Mouse (Mus musculus): ENCODE measurements around the gene Ccdc157.
"Not testable (repeated sequence)": the region's sequence is repeated elsewhere in the genome, so short reads cannot be mapped to it uniquely, and the experiment has no call there.

Gene Ccdc157

DNA sequence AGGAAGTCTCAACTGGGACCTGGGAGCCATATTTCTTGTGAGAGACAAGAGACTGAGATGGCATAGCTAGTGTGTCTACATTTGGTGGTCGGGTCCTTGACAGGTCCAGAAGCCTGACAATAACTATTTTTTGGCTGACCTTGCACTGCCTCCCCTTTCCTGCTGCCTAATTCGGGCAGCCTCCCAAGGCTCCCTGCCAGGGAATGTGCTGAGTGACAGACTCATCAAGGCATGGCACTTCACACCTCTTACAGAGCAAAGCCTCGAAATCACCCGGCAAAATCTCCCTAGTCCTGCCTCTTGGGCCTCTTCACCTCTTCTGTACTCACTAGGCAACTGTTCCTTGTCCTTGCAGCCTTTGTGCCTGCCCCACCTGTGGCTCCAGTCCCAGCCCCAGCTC lies 17.6 kb upstream of the Ccdc157 start:
- no peak for DNase-seq

DNA sequence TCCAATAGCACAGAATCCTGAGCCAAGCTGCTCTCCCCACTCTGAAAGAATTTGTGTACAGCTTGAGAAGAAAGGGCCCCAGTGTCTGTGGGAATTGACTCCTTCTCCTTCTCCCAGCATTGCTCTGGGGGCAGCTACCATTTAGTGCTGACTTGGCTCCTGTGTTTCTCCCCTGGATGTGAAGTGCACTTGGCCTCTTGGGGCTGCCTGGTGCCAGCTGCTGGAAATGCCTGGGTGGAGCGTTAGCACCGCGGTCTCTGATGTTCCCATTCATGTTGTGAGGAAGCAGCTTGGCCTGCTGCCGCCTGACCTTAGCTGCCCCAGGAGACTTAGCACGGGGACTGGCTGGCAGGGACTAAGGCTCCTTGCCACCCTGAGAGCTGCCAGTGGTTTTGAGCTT lies 14.5 kb upstream of the Ccdc157 start:
- DNase-seq: peak; percentile 39

DNA sequence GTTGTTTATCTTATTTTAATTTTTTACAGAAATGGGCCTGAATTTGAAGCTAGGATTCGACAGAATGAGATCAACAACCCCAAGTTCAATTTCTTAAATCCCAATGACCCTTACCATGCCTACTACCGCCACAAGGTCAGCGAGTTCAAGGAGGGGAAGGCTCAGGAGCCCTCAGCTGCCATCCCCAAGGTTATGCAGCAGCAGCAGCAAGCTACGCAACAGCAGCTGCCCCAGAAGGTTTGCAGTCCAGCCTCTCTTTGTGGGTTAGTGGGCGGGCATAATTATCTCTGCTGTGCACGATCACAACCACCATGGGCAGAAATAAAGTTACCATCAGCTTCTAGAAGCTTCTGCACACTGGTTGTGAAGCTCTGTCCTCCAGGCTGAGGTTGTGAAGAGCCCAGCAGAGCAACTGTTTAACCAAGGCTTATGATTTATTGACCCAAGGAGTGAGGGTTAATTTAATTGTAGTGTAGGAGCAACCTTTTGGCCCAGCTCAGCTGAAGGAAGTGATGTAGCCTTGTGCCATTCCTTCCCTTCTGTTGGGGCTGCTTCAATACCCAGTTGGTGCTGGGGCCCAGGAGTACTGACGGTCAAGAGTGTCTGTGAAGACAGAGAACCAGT lies 6.5 kb upstream of the Ccdc157 start:
- DNase-seq: no peak

DNA sequence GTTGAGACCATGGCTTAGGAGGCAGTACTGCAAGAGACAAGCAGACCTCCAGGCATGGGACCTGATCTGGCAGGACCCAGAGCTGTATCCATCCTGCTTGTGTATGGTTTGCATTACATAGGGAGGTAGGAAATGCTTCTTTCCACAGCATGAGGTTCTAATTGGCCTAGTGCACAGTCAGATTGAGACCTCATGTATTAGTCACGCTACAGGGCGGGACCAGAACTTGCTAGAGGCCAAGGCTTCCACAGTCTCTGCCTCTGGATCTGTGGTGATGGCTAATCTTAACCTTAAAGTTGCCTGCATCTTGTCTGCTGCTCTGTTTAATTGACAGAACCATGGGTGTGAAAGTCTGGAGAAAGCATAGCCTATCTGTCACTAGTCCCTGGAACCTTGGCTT lies 4.6 kb upstream of the Ccdc157 start:
- no peak for DNase-seq

DNA sequence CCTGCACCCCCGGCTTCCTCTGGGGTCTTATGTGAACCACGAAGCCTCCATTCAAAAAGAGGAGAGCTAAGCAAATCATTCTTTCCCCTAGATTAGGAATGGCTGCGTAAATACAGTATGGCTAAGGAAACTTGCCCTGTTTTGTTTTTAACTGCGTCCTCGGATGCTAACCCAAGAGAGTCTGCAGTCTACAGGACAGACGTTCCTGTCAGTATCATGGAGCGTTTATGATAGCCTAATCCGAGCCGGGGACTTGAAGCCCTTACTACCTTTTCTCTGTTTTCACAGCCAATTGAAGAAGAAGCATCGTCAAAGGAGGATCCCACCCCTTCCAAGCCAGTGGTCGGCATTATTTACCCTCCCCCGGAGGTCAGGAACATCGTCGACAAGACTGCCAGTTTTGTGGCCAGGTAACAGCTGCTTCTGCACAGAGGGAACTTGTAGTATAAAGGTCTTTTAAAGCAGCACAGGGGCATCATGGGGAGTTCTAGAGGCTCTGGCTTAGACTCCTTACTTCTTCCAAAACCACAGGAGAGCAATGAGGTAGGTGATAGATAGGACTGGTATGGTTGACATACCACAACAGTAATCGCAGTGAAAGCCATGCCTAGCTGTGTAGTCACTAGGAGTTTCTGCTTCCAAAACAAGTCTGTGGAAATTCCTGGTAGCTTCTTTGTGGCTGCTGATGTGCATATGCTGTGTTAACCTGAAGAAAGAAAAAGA lies 826 bp upstream of the Ccdc157 start:
- no peak for DNase-seq

DNA sequence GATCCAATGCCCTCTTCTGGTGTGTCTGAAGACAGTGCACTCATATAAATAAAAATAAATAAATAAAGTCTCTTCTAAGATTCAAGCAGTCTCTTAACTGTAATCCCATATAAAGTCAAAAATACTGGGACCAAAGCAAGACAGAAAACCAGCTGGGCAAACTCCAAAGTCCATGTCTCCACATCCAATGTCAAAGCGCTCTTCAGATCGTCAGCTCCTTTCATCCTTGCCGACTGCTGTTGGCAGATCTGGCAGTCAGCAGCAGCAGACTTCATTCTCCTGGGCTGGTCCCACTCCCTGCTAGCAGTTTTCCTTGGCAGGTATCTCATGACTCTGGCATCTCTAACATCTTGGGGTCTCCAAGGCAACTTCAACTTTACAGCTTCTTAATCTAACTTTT lies 1.4 kb downstream of the Ccdc157 start:
- DNase-seq: no peak

DNA sequence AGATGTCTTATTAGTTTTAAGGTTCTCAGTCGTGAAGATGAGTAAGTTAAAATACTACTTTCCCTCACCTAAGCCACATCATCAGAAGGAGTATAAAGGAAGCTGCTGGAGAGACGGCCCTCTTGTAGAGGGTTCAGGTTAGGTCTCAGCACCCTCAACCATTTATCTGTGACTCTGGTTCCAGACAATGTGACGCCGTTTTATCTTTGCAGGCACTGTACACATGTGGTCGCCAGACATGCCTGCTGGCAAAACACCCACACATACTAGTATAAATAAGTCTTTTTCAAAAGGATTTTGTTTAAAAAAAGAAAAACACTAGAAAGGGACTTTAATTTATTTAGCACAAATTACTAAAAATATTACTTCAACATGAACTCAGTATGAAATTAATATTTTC lies 4.5 kb downstream of the Ccdc157 start:
- no peak for DNase-seq

DNA sequence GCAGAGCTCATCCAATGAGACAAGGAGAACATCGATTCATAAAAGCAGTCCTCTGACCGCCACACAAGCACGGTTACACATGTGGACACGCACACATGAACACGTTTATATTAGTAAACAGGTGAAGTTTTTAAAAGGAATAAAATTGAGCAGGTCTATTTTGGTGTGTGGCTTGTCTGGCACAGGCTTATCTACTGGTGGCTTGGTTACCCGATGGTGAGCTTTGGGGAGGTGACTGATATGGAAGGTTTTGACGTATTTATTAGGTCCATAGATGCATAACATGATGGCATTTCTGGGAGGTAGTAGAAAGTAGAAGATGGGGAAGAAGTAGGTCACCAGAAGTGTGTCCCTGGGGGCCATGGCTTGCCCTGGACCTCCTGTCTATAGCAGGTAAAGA lies 6.4 kb downstream of the Ccdc157 start:
- no peak for DNase-seq

DNA sequence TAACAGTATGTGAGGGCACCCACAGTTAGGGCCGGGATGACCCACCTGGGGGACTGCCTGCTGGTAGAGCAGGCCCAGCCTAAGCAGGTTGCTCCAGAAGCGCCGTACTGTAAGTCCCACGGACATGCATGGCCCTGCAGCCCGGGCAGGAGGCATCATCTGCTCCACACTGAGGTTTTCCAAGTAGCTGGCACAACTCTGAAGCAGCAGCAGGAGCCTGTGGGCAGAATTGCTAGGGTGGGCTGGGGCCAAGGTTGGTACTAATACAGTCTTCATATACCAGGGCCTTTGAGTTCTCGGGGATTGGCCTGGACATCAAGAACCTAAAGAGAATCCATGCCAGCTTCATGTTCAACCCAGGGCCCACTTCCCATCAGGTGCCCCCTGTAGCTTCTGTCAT lies 10.2 kb downstream of the Ccdc157 start:
- no peak for DNase-seq

DNA sequence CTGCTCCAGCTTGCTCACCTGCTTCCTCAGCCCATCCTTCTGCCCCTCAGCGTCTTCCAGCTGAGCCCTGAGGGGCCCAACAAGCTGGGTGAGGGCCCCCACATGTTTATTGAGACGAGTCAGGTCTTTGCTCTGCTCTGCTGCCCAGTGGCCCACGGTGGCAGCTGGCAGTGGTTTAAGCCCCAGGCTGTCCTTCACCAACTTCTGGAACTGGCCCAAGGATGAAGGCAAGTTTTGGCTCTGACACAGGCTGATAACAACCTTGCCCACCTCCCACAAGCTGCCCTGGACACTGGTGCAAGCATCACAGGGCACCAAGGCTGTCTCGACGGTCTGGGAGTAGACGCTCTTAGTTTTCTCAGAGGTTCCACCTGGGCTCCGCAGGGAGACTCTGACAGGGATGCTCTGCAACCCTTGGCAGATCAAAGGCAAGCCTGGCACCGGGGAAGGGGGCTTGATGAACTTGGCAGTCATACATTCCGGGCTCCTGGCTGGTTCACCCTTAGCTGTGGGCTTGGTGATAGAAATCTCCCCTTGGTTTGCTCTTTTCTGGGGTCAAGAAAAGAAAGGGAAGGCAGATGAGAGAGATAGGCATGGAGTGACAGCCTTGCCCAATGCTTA lies 11.4 kb downstream of the Ccdc157 start:
- no peak for DNase-seq

DNA sequence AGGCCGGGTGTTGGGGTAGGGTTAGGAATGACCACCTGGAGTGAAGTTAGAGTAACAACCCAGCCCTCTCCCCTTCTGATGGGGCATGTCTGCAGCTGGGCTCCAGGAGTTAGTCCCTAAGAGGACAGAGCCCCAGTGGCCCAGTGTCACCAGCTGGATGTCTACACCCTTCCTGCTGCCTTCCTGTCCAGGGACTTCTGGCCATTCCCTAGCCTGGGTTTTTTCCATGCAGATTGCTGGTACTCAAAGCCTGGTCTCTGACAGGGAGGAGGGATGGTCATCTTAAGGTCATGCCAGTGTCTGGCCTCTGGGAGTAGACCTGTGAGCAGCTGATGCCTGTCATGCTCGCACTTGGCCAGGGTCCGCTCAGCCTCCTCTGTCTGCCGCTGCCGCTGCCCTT lies 12.0 kb downstream of the Ccdc157 start:
- no peak for DNase-seq

DNA sequence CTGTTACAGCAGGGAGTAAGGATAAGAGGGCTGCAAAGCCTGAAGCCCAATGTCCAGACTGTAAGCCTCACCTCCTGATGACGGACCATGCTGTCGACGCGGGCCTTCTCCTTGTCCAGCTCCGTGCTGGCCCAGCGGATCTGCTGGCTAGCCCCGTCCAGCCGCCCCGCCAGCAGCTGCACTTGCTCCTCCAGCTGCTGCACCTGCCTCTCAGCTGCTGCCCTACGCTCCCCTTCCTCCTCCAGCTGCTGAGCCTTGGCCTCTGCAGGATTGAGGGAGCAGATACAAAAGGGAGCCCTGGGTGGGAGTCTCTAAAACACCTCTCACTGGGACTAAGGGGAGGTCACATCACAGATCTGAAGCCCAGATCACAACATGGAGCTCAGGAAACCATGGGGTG lies 13.0 kb downstream of the Ccdc157 start:
- no peak for DNase-seq

DNA sequence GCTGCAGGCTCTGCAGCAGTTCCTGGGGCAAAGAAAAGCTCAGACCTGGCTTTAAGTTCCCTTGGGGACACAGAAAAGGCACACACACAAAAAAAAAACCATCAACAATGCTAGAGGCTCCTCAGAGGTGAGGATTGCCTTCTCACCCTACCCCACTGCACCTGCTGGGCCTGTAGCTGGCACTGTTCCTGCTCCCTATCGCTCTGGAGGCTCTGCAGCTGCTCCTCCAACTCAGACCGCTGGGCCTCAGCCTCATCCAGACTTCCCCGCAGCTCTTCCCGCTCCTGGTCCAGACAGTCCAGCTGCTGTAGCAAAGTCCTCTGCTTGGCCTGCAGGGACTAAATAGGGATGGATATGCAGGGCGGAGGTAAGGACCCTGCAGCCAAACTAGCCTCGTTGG lies 13.7 kb downstream of the Ccdc157 start:
- no peak for DNase-seq

DNA sequence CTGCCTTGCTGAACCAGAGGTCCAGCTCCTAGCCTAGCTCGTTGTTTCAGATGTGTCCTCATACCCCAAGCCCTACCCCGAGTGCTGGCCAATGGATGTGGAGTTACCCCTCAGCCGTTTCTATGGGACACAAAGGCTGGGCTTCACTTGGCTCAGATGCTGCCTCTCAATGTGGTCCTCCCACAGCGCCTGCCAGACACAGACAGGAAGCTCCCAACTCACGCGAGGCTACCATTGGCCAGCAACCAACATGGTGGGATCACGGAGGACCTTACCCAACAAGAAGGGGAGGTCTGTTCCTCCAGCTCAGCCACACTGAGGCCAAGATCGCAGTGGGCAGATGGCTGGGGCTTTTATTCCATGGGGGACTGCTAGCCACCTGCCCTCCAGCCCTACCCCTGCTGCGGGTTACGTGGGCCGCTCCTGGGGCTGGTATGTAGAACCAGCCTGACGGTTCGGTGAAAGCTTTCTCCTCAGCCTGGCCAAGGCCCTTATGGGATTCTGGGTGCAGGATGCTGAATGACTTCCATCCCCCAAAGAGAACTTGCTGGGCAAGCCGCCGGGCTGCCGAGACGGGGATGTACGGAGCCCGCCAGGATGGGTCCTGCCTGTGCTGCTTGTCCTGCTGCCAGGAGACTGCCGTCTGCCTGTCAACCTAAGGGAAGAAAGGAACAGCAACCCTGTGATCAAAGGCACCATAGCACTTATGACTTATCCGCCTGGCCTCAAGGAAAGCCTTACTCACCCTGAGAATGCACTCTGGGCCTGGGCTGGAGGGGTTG lies 16.6 kb downstream of the Ccdc157 start:
- DNase-seq: no peak

DNA sequence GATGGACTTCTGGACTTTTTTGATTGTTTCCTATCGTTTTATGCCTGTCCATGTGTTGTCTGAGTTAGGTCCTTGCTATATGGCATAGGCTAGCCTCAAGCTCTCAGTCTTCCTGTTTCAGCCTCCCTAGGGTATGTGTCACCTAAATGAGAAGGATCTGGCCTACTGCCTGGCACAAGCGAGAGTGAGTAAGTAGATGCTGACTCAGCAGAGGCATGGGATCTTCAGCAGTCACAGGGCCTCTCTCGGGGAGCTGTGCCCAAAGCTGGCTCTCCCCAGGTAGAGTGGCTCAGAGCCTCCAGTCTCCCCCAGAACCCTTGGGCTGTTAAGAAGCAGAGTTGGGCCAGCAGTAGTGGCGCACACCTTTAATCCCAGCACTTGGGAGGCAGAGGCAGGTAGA lies 17.7 kb downstream of the Ccdc157 start:
- DNase-seq: no peak

DNA sequence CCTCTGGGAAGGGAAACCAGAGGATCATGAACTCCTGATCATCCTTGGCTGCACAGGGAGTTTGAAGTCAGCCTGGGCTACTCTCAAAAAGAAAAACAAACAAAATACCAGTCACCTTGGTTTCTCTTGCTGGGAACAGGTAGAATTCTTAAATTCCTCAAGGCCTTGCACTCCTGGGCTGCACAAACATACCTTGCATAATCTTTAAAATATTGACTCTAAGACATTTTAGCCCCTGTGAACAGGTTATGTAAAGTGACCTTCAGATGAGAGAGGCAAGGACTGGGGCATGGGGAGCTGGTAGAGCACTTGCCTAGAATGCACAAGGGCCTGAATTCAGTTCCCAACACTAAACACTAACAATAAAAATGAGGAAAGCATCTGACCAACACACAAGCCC lies 18.6 kb downstream of the Ccdc157 start:
- DNase-seq: no peak

DNA sequence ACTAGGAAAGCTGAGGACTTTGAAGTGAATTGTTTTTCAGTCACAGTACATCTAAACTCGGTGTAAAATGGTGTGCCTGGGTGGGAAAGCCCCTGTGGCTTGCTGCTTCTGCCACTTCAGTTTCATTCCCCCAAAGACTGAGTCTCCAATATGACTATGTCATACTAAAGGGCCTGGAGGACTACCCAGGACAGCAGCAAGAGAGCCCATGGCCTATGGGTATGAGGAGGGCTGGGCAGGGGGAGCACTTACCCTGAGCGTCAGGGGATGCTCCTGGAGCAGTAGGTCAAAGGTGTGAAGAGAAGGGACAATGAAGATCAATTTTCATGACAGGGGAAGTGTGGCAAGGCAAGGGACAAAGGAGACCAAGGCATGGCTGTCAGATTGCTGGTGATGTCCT lies 21.1 kb downstream of the Ccdc157 start:
- DNase-seq: no peak

DNA sequence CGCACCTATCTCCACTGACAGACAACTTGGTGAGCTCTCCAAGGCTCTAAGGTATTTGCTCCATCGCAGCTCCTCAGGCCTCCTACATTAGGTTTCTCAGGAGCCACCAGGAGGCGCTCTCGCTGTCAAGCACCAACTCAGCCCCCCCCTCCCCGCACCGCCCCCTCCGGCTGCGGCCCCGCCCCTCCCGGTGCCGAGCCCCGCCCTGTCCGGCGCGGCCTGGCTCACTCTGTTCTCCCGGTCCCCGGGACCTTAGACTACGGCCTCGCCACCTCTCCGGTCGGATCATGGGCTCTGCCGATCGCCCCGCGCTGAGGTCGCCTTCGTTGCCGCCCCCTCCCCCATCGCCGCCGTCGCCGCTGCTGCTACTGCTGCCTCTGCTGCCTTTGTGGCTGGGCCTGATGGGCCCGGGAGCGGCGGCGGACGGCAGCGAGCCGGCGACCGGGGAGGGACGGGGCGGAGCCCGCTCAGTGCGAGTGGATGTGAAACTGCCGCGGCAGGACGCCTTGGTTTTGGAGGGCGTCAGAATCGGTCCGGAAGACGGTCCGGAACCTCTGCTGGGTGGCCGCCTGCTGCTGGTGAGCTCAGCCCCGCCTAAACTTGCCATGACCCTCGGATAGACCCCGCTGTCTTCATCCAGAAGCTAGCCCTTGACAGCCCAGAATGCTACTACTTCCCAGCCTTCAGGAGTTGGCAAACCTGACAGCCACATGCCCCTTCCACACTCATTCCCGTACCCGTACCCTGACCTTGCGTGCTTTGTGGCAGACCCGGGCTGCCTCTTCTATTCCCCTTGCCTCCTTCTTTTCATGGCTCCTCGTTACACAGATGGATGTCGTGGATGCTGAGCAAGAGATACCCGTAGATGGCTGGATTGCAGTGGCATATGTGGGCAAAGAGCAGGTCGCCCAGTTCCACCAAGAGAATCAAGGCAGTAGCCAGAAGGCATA lies 24.8 kb downstream of the Ccdc157 start, which contains the start of gene Rnf215:
TSS of gene Rnf215 (plus strand) at position 217 of the 950 bp plus-strand sequence.
- DNase-seq: peak; percentile 88

DNA sequence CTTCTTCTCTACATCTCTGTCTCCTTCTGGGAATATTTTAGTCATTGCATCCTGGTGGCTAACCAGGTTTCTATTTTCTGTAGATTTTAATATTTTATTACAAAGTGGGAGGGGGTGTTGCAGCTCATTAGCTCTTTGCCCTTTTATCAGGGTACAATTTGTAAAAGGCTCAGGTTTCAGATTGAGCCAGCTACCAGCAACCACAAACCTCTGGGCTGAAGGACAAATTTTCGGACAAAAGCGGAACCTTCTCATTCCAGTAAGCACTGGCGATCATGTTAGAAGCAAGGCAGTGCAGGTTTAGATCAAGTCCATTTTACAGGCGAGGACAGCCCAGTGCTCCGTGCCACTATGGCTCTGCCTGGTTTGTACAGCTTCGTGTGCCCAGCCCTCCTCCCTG lies 25.7 kb downstream of the Ccdc157 start:
- DNase-seq: no peak

DNA sequence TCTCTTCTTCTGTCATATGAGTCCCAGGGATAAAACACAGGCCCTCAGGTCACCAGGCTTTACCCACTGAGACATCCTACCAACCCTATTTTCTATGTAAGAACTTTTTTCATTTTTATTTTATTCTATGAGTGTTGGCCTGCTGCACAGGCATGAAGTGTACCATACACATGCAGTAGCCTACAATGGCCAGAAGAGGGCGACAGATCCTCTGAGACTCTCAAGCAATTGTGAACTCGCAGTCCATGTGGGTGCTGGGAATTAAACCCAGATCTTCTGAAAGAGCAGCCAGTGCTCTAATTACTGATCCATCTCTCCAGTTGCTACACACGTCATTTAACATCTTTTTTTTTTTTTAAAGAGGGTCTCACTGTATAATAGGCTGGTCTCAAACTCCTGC lies 26.6 kb downstream of the Ccdc157 start:
- DNase-seq: no peak

DNA sequence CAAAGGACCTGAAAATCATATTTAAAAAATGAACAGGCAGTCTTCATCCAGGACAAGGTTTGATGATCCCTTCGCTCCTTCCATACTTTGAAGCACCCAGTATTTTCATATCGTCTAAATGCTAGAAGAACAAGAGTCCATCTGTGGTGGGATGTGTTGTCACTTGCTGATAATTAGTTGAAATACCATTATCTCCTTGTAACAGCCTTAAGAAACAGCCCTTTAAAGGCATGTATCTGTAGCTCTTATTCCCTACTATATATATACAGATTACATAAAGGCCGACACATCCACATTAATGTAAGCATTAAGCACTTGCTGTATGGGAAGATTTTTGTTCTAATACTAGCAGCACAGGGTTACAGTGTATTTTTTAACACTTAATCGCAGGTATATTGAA lies 31.6 kb downstream of the Ccdc157 start:
- DNase-seq: not testable (repeated sequence)

DNA sequence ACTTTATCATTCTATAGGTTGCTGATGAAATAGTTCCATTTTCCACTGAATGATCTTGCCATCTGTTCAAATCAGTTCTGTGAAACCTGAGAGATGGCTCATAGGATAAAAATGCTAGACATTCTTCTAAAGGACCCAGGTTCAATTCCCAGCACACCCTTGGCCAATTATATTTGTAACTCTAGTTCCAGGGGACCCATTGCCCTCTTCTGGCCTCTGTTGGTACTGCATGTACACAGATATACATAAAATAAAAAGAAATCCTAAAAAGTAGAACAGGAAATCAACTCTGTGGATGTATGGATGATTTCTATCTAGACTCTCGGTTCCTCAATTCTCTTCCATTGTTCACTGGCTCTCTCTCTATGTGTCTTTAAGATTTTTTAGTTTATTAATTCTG lies 33.0 kb downstream of the Ccdc157 start:
- no peak for DNase-seq

DNA sequence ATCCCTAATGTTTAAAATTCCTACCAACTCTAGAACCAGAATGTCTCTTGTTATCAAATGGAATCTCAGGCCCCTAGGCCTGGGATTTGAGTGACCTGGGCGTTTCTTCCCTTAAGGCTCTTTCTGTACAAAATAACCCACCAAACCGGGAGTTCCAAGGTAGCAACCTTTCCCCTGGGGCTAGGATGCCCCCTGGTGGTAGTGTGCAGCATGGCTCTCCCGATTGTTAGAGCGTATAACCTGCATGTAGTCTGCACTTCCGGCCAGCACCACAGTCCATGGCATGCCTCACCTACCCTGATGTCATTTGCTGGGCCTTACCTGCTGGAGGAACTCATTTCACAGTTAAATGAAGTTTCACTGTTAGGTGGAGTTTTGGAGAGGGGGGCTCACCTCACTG lies 36.2 kb downstream of the Ccdc157 start:
- DNase-seq: no peak

Data from right cerebral cortex, postnatal 25 days (tissue).